Mouse (Mus musculus): ENCODE results near the gene Mcf2l.

Mcf2l gene

GRCm38 (mm10) chr8:12912011-12912410, 38.4 kb downstream of the Mcf2l start:
- in situ Hi-C loops (cut with MseI, MboI) = no loop called here

GRCm38 (mm10) chr8:12915187-12916006, 41.8 kb downstream of the Mcf2l start:
- in situ Hi-C loops (cut with MseI, MboI) = no loop called here

- in situ Hi-C loops (cut with MseI, MboI) = no loop called here
These were observed 42.7 kb downstream of the Mcf2l start for GRCm38 (mm10) chr8:12916156-12916900.

GRCm38 (mm10) chr8:12917029-12917428, 43.4 kb downstream of the Mcf2l start:
- in situ Hi-C loops (cut with MseI, MboI) = no loop called here

- in situ Hi-C loops (cut with MseI, MboI) = no loop called here
These were observed 44.2 kb downstream of the Mcf2l start for GRCm38 (mm10) chr8:12917831-12918230.

- in situ Hi-C loops (cut with MseI, MboI) = no loop called here
These were observed 47.0 kb downstream of the Mcf2l start for GRCm38 (mm10) chr8:12920599-12920998.

- in situ Hi-C loops (cut with MseI, MboI) = no loop called here
These were observed 51.4 kb downstream of the Mcf2l start for GRCm38 (mm10) chr8:12925051-12925450.

GRCm38 (mm10) chr8:12925941-12926381, 52.4 kb downstream of the Mcf2l start:
- in situ Hi-C loops (cut with MseI, MboI) = no loop called here

GRCm38 (mm10) chr8:12927204-12927983, 53.8 kb downstream of the Mcf2l start:
- in situ Hi-C loops (cut with MseI, MboI) = no loop called here

- in situ Hi-C loops (cut with MseI, MboI) = no loop called here
These were observed 54.4 kb downstream of the Mcf2l start for GRCm38 (mm10) chr8:12928033-12928432.

GRCm38 (mm10) chr8:12928931-12929330, 55.3 kb downstream of the Mcf2l start:
- in situ Hi-C loops (cut with MseI, MboI) = no loop called here

- in situ Hi-C loops (cut with MseI, MboI) = no loop called here
These were observed 56.7 kb downstream of the Mcf2l start for GRCm38 (mm10) chr8:12930290-12930689.

GRCm38 (mm10) chr8:12931426-12931825, 57.8 kb downstream of the Mcf2l start:
- in situ Hi-C loops (cut with MseI, MboI) = no loop called here

- in situ Hi-C loops (cut with MseI, MboI) = no loop called here
These were observed 58.9 kb downstream of the Mcf2l start for GRCm38 (mm10) chr8:12932520-12932919.

GRCm38 (mm10) chr8:12933765-12934164, 60.2 kb downstream of the Mcf2l start:
- in situ Hi-C loops (cut with MseI, MboI) = no loop called here

GRCm38 (mm10) chr8:12934453-12935043, 60.9 kb downstream of the Mcf2l start:
- in situ Hi-C loops (cut with MseI, MboI) = no loop called here

GRCm38 (mm10) chr8:12940549-12940948, 66.9 kb downstream of the Mcf2l start:
- in situ Hi-C loops (cut with MseI, MboI) = no loop called here

- in situ Hi-C loops (cut with MseI, MboI) = no loop called here
These were observed 67.7 kb downstream of the Mcf2l start for GRCm38 (mm10) chr8:12941161-12941926.

- in situ Hi-C loops (cut with MseI, MboI) = no loop called here
These were observed 74.3 kb downstream of the Mcf2l start for GRCm38 (mm10) chr8:12947604-12948573.

GRCm38 (mm10) chr8:12948574-12948961, 75.0 kb downstream of the Mcf2l start:
- in situ Hi-C loops (cut with MseI, MboI) = no loop called here
